Mouse (Mus musculus) heart, adult 2 months (tissue): ENCODE results near the gene Maml3. TPM values are rescaled to one million over a fixed set of nuclear protein-coding genes. Genes with fewer than 3 reads are reported as not detected.

Experiments
- DNase-seq, 2 experiments: peaks; one replicate each; pipeline ENCODE4 v3.0.0; 2021
- H3K27ac ChIP-seq: fragments of 200-600 bp; 2 replicates; pipeline ENCODE4 v1.8.1; 2022
- H3K27me3 ChIP-seq: fragments of 200-500 bp; 2 replicates; pipeline ENCODE4 v1.6.1; 2012; ENCODE audit warnings: mild to moderate bottlenecking, low read length, inconsistent platforms, mixed read lengths; ENCODE audit not compliant: control insufficient read depth, insufficient read depth
- H3K36me3 ChIP-seq: fragments of 200-500 bp; 2 replicates; pipeline ENCODE4 v1.6.1; 2012; ENCODE audit warnings: low read length, inconsistent platforms; ENCODE audit not compliant: control insufficient read depth, insufficient read depth
- H3K4me1 ChIP-seq: fragments of 200-500 bp; 2 replicates; pipeline ENCODE4 v1.6.1; 2011; ENCODE audit warnings: low read length; ENCODE audit not compliant: control insufficient read depth, insufficient read depth
- H3K4me3 ChIP-seq: fragments of 200-600 bp; 2 replicates; pipeline ENCODE4 v1.8.1; 2022
- H3K79me2 ChIP-seq: fragments of 200-500 bp; replicated peaks from 2 replicates; pipeline ENCODE4 v1.6.1; 2012; ENCODE audit warnings: mild to moderate bottlenecking, inconsistent platforms, low read length, moderate library complexity, mixed read lengths; ENCODE audit not compliant: control insufficient read depth, insufficient read depth
- H3K9ac ChIP-seq: fragments of 200-500 bp; 2 replicates; pipeline ENCODE4 v1.6.1; 2012; ENCODE audit warnings: low read depth, mild to moderate bottlenecking, control low read depth, inconsistent platforms, low read length, mixed read lengths
- CTCF ChIP-seq: fragments of 200-600 bp; IDR thresholded peaks from 2 replicates; pipeline ENCODE4 v1.8.1; 2022; ENCODE audit warnings: antibody characterized with exemption, mild to moderate bottlenecking, moderate library complexity
- EP300 ChIP-seq: fragments of 200-500 bp; IDR thresholded peaks from 2 replicates; pipeline ENCODE4 v1.6.1; 2011; ENCODE audit warnings: low read depth, low read length, control low read depth; ENCODE audit not compliant: insufficient read depth
- POLR2A ChIP-seq: fragments of 200-500 bp; IDR thresholded peaks from 2 replicates; pipeline ENCODE4 v1.6.1; 2011; ENCODE audit warnings: mild to moderate bottlenecking, low read depth, low read length, control low read depth; ENCODE audit not compliant: insufficient read depth
- WGBS: fragments of 180-500 bp; shearing (Covaris S2); methylation state at CpG from one replicate; pipeline ENCODE4 v1.1.7; 2018; 5-methylcytosine and 5-hydroxymethylcytosine counted together
- intact Hi-C: fragments of 180-260 bp; cut with DNase I; formaldehyde crosslinking; loops from one replicate; pipeline ENCODE4 v1.15.1; 2025
- polyA plus RNA-seq: library from polyadenylated mRNA; depleted of rRNA; stranded (reverse); fragments of >200 nt; gene quantifications from 2 replicates; pipeline ENCODE4 v1.2.3, GENCODE M21; 2012
- total RNA-seq, 2 experiments: library from RNA; stranded (reverse); gene quantifications; 2 replicates each; pipeline ENCODE4 v1.2.3; 2021

The Maml3 gene
- total and polyA plus RNA-seq, 3 experiments: 1.9 to 2.8 (median 2.7) TPM

- H3K4me3 ChIP-seq: peak overlapping the region; percentile 4; the same call in 1 of the 2 replicates
- H3K27ac ChIP-seq: no peak overlapping the region
- no peaks in the 10 kb centered on the region for H3K27me3 ChIP-seq
- intact Hi-C loops: loop anchor here (10.0 kb wide), 1 partner anchor 207 kb away; no protein-coding TSS in a partner anchor
- H3K79me2 ChIP-seq: no peaks in the 10 kb centered on the region
- peak in 1 of 2 experiments; percentile 63 for DNase-seq
- WGBS: 26% methylated on average over 8 of the region's 8 CpGs
- H3K9ac ChIP-seq: 0 out of 2 replicates have a peak overlapping the region, but pooled peaks have one; percentile 8
- no peaks in the 10 kb centered on the region for H3K36me3 ChIP-seq
- H3K4me1 ChIP-seq: peaks cover 9% of the 10 kb centered on the region
- TF ChIP-seq POLR2A (no peak), EP300 (no peak), CTCF (no peak)
Measured at GRCm38 (mm10) chr3:51912214-51912613, 192.7 kb downstream of the Maml3 start.

GRCm38 (mm10) chr3:51908437-51908990 is 196.4 kb downstream of the Maml3 start:
- DNase-seq: no peak
- Histone ChIP-seq H3K27ac (no peak overlapping the region), H3K79me2 (no peaks in the 10 kb centered on the region), H3K27me3 (no peaks in the 10 kb centered on the region), H3K36me3 (peaks cover 5% of the 10 kb centered on the region), H3K4me3 (no peak overlapping the region), H3K9ac (no peak overlapping the region), H3K4me1 (peaks cover 4% of the 10 kb centered on the region)
- intact Hi-C loops: no loop called here
- no peak for TF ChIP-seq EP300
- TF ChIP-seq POLR2A: no peak
- no peak for TF ChIP-seq CTCF
- WGBS: 48% methylated on average over 14 of the region's 14 CpGs

DNA sequence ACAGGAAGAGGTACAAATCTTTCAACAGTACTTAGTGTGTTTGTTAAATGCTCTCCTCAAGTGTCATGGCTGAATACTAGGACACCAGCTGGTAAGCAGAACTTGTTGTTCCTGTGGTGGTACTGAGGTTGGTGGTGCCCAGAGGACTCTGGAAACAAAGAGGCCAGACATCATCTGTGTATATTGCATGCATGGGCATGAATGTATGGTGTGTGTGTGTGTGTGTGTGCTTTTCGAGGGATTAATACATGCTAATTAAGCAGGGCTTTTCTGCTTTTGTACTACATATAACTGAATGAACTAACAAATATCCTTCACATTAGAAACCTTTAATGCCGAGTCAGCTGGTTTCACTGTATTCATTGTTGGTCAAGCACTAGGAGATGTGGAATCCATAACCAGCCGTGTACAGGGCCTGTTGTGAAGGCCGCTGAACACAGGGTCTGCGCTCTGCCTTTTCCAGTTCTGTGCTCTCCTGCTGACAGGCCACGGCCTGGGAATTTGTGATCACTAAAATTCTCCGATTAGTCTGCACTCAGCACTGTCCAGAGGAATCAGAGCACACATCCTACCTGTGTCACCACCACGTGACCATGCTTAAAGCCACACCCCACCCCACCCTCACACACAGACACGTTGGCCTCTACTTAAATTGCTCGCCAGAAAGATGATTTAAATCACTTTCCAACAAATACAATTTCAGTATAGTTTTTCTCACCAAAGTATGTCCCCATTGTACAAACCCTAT is 197.6 kb downstream of the Maml3 start:
- H3K27ac ChIP-seq: no peak overlapping the region; the same call in none of the 2 replicates
- H3K79me2 ChIP-seq: peaks cover 2% of the 10 kb centered on the region; the same call in 1 of the 2 replicates
- H3K27me3 ChIP-seq: no peaks in the 10 kb centered on the region
- no peak overlapping the region for H3K9ac ChIP-seq
- H3K36me3 ChIP-seq: peaks cover 5% of the 10 kb centered on the region
- peaks cover 4% of the 10 kb centered on the region for H3K4me1 ChIP-seq
- DNase-seq: no peak
- TF ChIP-seq CTCF (no peak), POLR2A (no peak), EP300 (no peak)
- intact Hi-C loops: no loop called here
- WGBS: 72% methylated on average over 10 of the region's 10 CpGs
- no peak overlapping the region for H3K4me3 ChIP-seq

DNA sequence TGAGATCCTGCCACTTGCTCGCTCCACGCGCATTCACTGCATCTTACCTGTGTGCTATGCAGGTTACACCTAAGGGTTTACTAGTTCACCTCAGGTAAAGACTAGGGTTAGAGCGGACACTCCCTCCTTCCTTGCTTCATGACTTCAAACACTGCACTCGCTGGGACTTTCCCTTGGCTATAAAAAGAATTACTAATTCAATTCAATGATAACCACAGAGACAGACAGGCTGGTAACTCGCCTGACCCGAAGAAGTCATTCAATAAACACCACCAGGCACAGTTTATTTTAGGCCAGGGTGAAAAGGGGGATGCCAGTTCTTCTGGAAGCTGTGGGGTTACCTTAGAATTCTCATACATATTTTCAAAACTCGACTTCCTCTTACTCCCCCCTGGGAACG is 199.0 kb downstream of the Maml3 start:
- no peak overlapping the region for H3K4me3 ChIP-seq
- intact Hi-C loops: no loop called here
- peaks cover 5% of the 10 kb centered on the region for H3K36me3 ChIP-seq
- DNase-seq: no peak
- H3K27ac ChIP-seq: peak overlapping the region; percentile 18
- WGBS: 34% methylated on average over 9 of the region's 9 CpGs
- no peaks in the 10 kb centered on the region for H3K27me3 ChIP-seq
- peaks cover 2% of the 10 kb centered on the region; the same call in 1 of the 2 replicates for H3K79me2 ChIP-seq
- TF ChIP-seq CTCF: no peak
- TF ChIP-seq POLR2A: no peak
- TF ChIP-seq EP300: no peak
- H3K9ac ChIP-seq: peak overlapping the region; percentile 54
- peaks cover 2% of the 10 kb centered on the region for H3K4me1 ChIP-seq

- H3K9ac ChIP-seq: no peak overlapping the region
- no peak overlapping the region for H3K4me3 ChIP-seq
- H3K27ac ChIP-seq: no peak overlapping the region
- no peaks in the 10 kb centered on the region for H3K27me3 ChIP-seq
- no peak for TF ChIP-seq POLR2A
- TF ChIP-seq CTCF: no peak
- no peak for TF ChIP-seq EP300
- intact Hi-C loops: no loop called here
- peaks cover 5% of the 10 kb centered on the region for H3K36me3 ChIP-seq
- peaks cover 2% of the 10 kb centered on the region; the same call in 1 of the 2 replicates for H3K79me2 ChIP-seq
- H3K4me1 ChIP-seq: peaks cover 2% of the 10 kb centered on the region
- WGBS: 89% methylated on average over 12 of the region's 12 CpGs
- DNase-seq: no peak
Measured at GRCm38 (mm10) chr3:51904357-51904855, 200.5 kb downstream of the Maml3 start.

- intact Hi-C loops: no loop called here
- 56% methylated on average over 2 of the region's 2 CpGs for WGBS
Measured at GRCm38 (mm10) chr3:51901151-51901550, 203.7 kb downstream of the Maml3 start.

More at GRCm38 (mm10) chr3:51901151-51901550, 203.7 kb downstream of the Maml3 start:
- no peaks in the 10 kb centered on the region for H3K27me3 ChIP-seq
- H3K4me1 ChIP-seq: peaks cover 2% of the 10 kb centered on the region
- TF ChIP-seq POLR2A (no peak), CTCF (no peak), EP300 (no peak)
- no peaks in the 10 kb centered on the region for H3K36me3 ChIP-seq
- no peak overlapping the region for H3K4me3 ChIP-seq
- peaks cover 2% of the 10 kb centered on the region; the same call in 1 of the 2 replicates for H3K79me2 ChIP-seq
- no peak overlapping the region for H3K9ac ChIP-seq
- H3K27ac ChIP-seq: no peak overlapping the region
- DNase-seq: no peak
